Mouse (Mus musculus) embryonic facial prominence, embryonic 11.5 days (tissue): Measurements from ENCODE around the gene Thbs2. TPM values are rescaled to one million over a fixed set of nuclear protein-coding genes. Genes with fewer than 3 reads are reported as not detected.

Experiments used
- ATAC-seq: fragments of 200-750 bp; cut with Nextera tagmentation; replicated peaks from 2 replicates; pipeline ENCODE4 v1.8.0; 2017; ENCODE audit warnings: low read depth; ENCODE audit not compliant: insufficient number of reproducible peaks, low FRiP score, low TSS enrichment
- DNase-seq: peaks from one replicate; pipeline ENCODE4 v3.0.0-alpha.2; 2015; ENCODE audit warnings: low spot score
- H3K27ac ChIP-seq: fragments of 300-500 bp; sonication (generic); replicated peaks from 2 replicates; pipeline ENCODE4 v1.5.1; 2014; ENCODE audit warnings: mild to moderate bottlenecking, low read depth, low read length, control low read depth
- H3K27me3 ChIP-seq: fragments of 300-500 bp; sonication (generic); 2 replicates; pipeline ENCODE4 v1.6.1; 2014; ENCODE audit warnings: mild to moderate bottlenecking, low read length, moderate library complexity, mixed read lengths; ENCODE audit not compliant: control insufficient read depth, insufficient read depth
- H3K36me3 ChIP-seq: fragments of 300-500 bp; sonication (generic); replicated peaks from 2 replicates; pipeline ENCODE4 v1.6.1; 2014; ENCODE audit warnings: low read depth, mild to moderate bottlenecking, low read length, moderate library complexity, mixed read lengths; ENCODE audit not compliant: control insufficient read depth, insufficient read depth
- H3K4me1 ChIP-seq: fragments of 300-500 bp; sonication (generic); 2 replicates; pipeline ENCODE4 v1.6.1; 2014; ENCODE audit warnings: low read length, mixed read lengths; ENCODE audit not compliant: control insufficient read depth, insufficient read depth
- H3K4me2 ChIP-seq: fragments of 300-500 bp; sonication (generic); 2 replicates; pipeline ENCODE4 v1.6.1; 2014; ENCODE audit warnings: low read depth, mild to moderate bottlenecking, control low read depth, low read length, moderate library complexity
- H3K4me3 ChIP-seq: fragments of 300-500 bp; sonication (generic); 2 replicates; pipeline ENCODE4 v1.5.1; 2014; ENCODE audit warnings: low read depth, low read length, control low read depth
- H3K9ac ChIP-seq: fragments of 300-500 bp; sonication (generic); replicated peaks from 2 replicates; pipeline ENCODE4 v1.6.1; 2014; ENCODE audit warnings: mild to moderate bottlenecking, control low read depth, low read length
- H3K9me3 ChIP-seq: fragments of 300-500 bp; sonication (generic); replicated peaks from 2 replicates; pipeline ENCODE4 v1.6.1; 2016; ENCODE audit warnings: mild to moderate bottlenecking, low read length, inconsistent platforms, mixed read lengths; ENCODE audit not compliant: control insufficient read depth
- WGBS: fragments of 180-500 bp; shearing (Covaris S2); extraction: QIAGEN DNeasy Blood & Tissue Kit; methylation state at CpG from one replicate; pipeline ENCODE4 v1.1.7; 2014; 5-methylcytosine and 5-hydroxymethylcytosine counted together
- polyA plus RNA-seq: library from polyadenylated mRNA; unstranded; fragments of >200 nt; fragmentation: Nextera tagmentation; extraction: Ambion mirVana; gene quantifications from 2 replicates; pipeline ENCODE4 v1.2.1, GENCODE M21; 2014

Thbs2 gene
- polyA plus RNA-seq, 1 experiment from 2014 or later: 5.9 TPM

GRCm38 (mm10) chr17:14697096-14697495 is 3.1 kb upstream of the Thbs2 start:
- no peak for ATAC-seq
- H3K27ac ChIP-seq: no peak overlapping the region
- no peak overlapping the region for H3K4me2 ChIP-seq
- H3K9me3 ChIP-seq: no peaks in the 10 kb centered on the region
- no peak for DNase-seq
- no peak overlapping the region for H3K9ac ChIP-seq
- no peak overlapping the region for H3K4me3 ChIP-seq
- H3K4me1 ChIP-seq: no peaks in the 10 kb centered on the region; the same call in 1 of the 2 replicates
- no peaks in the 10 kb centered on the region for H3K36me3 ChIP-seq
- no peaks in the 10 kb centered on the region for H3K27me3 ChIP-seq
- 91% methylated on average over 6 of the region's 6 CpGs for WGBS

- Histone ChIP-seq H3K27me3 (no peaks in the 10 kb centered on the region), H3K9ac (no peak overlapping the region), H3K9me3 (no peaks in the 10 kb centered on the region), H3K4me1 (no peaks in the 10 kb centered on the region; the same call in 1 of the 2 replicates), H3K4me3 (no peak overlapping the region), H3K4me2 (no peak overlapping the region), H3K36me3 (no peaks in the 10 kb centered on the region), H3K27ac (no peak overlapping the region)
- ATAC-seq: no peak
- 91% methylated on average over 6 of the region's 6 CpGs for WGBS
- DNase-seq: no peak
These were observed 2.3 kb upstream of the Thbs2 start for GRCm38 (mm10) chr17:14696281-14696795.

GRCm38 (mm10) chr17:14693048-14693993 is 714 bp downstream of the Thbs2 start:
- Histone ChIP-seq H3K4me3 (peak overlapping the region; percentile 32), H3K36me3 (no peaks in the 10 kb centered on the region), H3K9ac (0 out of 2 replicates have a peak overlapping the region, but pooled peaks have one; percentile 25), H3K27me3 (no peaks in the 10 kb centered on the region), H3K9me3 (no peaks in the 10 kb centered on the region), H3K27ac (no peak overlapping the region; the same call in 1 of the 2 replicates), H3K4me1 (no peaks in the 10 kb centered on the region; the same call in 1 of the 2 replicates), H3K4me2 (peak overlapping the region; percentile 56)
- ATAC-seq: no peak
- whole genome bisulfite sequencing: 11% methylated on average over 9 of the region's 9 CpGs
- DNase-seq: peak; percentile 21

DNA sequence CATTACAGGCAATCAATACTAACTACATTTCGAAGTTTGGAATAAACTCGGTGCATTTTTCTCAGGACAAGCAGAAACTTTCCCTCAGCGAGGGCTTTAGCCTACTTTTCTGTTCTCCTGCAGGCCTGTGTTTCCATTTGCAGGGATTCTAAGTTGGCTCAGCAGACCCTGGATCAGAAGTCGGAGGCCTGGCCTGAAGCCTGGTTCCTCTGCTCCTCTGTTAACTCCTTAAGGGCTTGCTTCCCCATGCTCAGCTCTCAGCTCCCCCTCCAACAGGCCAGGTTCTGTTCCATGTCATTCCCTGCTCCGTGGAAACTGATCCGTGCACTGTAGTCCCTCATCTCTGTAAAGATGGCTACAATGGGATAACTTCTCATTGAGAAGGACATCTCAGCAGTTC is 2.1 kb downstream of the Thbs2 start:
- H3K9me3 ChIP-seq: no peaks in the 10 kb centered on the region
- no peak for ATAC-seq
- H3K9ac ChIP-seq: no peak overlapping the region
- H3K27me3 ChIP-seq: no peaks in the 10 kb centered on the region
- no peak overlapping the region for H3K4me3 ChIP-seq
- no peak overlapping the region for H3K4me2 ChIP-seq
- 66% methylated on average over 6 of the region's 6 CpGs for WGBS
- H3K27ac ChIP-seq: no peak overlapping the region
- DNase-seq: no peak
- no peaks in the 10 kb centered on the region for H3K36me3 ChIP-seq
- H3K4me1 ChIP-seq: no peaks in the 10 kb centered on the region; the same call in 1 of the 2 replicates

GRCm38 (mm10) chr17:14691197-14691596 is 2.8 kb downstream of the Thbs2 start:
- Histone ChIP-seq H3K4me2 (no peak overlapping the region), H3K27ac (no peak overlapping the region), H3K4me3 (no peak overlapping the region), H3K36me3 (no peaks in the 10 kb centered on the region), H3K27me3 (no peaks in the 10 kb centered on the region), H3K9me3 (no peaks in the 10 kb centered on the region), H3K4me1 (no peaks in the 10 kb centered on the region; the same call in 1 of the 2 replicates), H3K9ac (no peak overlapping the region)
- ATAC-seq (no peak), DNase-seq (no peak)
- 73% methylated on average over 4 of the region's 4 CpGs for WGBS

DNA sequence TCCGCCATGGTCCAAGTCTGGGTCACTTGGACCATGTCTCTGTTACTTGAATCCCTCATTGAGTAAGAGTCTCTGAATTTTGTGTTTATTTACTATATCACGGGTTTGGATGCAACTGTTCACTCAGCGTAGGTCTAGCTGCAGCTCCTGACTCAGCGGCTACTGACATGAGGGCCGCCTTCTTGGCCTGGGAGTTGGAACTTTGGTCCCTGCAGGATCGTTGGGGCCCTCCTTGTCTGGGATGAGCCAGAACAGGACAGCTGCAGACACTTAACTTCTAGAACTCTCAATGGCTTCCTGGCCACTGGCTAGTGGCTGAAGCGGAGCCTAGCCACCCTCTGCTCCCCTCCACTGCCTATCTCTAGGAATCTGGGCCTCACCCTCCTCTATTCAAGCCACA is 11.2 kb downstream of the Thbs2 start:
- no peak overlapping the region for H3K4me3 ChIP-seq
- ATAC-seq (no peak), DNase-seq (no peak)
- 88% methylated on average over 7 of the region's 7 CpGs for WGBS
- H3K36me3 ChIP-seq: no peaks in the 10 kb centered on the region
- H3K9ac ChIP-seq: no peak overlapping the region
- H3K27me3 ChIP-seq: no peaks in the 10 kb centered on the region
- H3K4me1 ChIP-seq: no peaks in the 10 kb centered on the region
- no peaks in the 10 kb centered on the region for H3K9me3 ChIP-seq
- H3K27ac ChIP-seq: no peak overlapping the region
- H3K4me2 ChIP-seq: no peak overlapping the region

DNA sequence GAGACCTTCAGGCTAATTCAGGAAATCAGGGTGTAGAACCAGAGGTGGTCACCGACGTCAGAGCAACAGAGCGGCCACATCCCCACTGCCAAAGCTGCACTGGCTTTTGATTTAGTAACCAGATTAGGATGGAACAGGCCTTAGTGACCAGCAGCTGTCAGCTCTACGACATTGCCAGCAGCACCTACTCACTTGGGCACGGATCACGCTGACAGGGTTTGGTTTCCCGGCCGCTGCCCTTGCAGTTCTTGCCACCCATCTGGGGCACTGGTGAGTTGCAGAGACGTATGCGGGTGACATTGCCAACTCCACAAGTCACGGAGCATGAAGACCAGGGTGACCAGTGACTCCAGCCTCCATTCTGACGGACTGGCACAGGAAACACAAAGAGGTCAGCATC is 13.0 kb downstream of the Thbs2 start:
- DNase-seq: no peak

GRCm38 (mm10) chr17:14677198-14677597 is 16.8 kb downstream of the Thbs2 start:
- Histone ChIP-seq H3K36me3 (no peaks in the 10 kb centered on the region), H3K4me3 (no peak overlapping the region), H3K27ac (no peak overlapping the region), H3K4me2 (no peak overlapping the region), H3K4me1 (no peaks in the 10 kb centered on the region), H3K9me3 (no peaks in the 10 kb centered on the region), H3K9ac (no peak overlapping the region), H3K27me3 (no peaks in the 10 kb centered on the region)
- ATAC-seq (no peak), DNase-seq (no peak)
- 73% methylated on average over 8 of the region's 8 CpGs for WGBS

More for the DNA sequence above, 13.0 kb downstream of the Thbs2 start:
- Histone ChIP-seq H3K4me2 (no peak overlapping the region), H3K4me3 (no peak overlapping the region), H3K4me1 (no peaks in the 10 kb centered on the region), H3K36me3 (no peaks in the 10 kb centered on the region), H3K9ac (no peak overlapping the region), H3K27me3 (no peaks in the 10 kb centered on the region), H3K27ac (no peak overlapping the region), H3K9me3 (no peaks in the 10 kb centered on the region)
- 89% methylated on average over 12 of the region's 12 CpGs for WGBS
- no peak for ATAC-seq
